Mouse (Mus musculus) retina, embryonic 14.5 days (tissue): ENCODE results near the gene Rem1.
A peak's percentile ranks its signal among the peaks of the same experiment; 100 is the strongest.

Experiments used
- DNase-seq: peaks from one replicate; pipeline ENCODE4 v3.0.0-alpha.2; 2015; ENCODE audit warnings: low spot score

The Rem1 gene

GRCm38 (mm10) chr2:152626774-152627591 lies at the start of gene Rem1:
TSS of gene Rem1 (plus strand) at chr2:152626951.
- peak; percentile 66 for DNase-seq

GRCm38 (mm10) chr2:152580107-152580506 lies 46.6 kb upstream of the Rem1 start, which contains the start of gene Defb19:
TSS of gene Defb19 (minus strand) at chr2:152580312.
- DNase-seq: no peak

GRCm38 (mm10) chr2:152580612-152581011 lies 46.1 kb upstream of the Rem1 start:
- DNase-seq: no peak

- peak; percentile 52 for DNase-seq
Observed at GRCm38 (mm10) chr2:152586926-152587560, 39.7 kb upstream of the Rem1 start.

GRCm38 (mm10) chr2:152588450-152588849 lies 38.3 kb upstream of the Rem1 start:
- no peak for DNase-seq

- DNase-seq: no peak
Observed at GRCm38 (mm10) chr2:152589021-152589420, 37.7 kb upstream of the Rem1 start.

GRCm38 (mm10) chr2:152599299-152599698 lies 27.5 kb upstream of the Rem1 start, which contains the start of gene Defb45:
TSS of gene Defb45 (minus strand) at chr2:152599399.
- no peak for DNase-seq

GRCm38 (mm10) chr2:152600076-152600475 lies 26.7 kb upstream of the Rem1 start:
- no peak for DNase-seq

- DNase-seq: no peak
Observed at GRCm38 (mm10) chr2:152601275-152601960, 25.3 kb upstream of the Rem1 start.

GRCm38 (mm10) chr2:152604057-152604456 lies 22.7 kb upstream of the Rem1 start, which contains the start of gene Defb36:
TSS of gene Defb36 (plus strand) at chr2:152604327.
- DNase-seq: peak; percentile 67

GRCm38 (mm10) chr2:152607746-152608145 lies 19.0 kb upstream of the Rem1 start:
- DNase-seq: no peak

- no peak for DNase-seq
Observed at GRCm38 (mm10) chr2:152608719-152609118, 18.0 kb upstream of the Rem1 start.

- DNase-seq: no peak
Observed at GRCm38 (mm10) chr2:152612193-152612592, 14.6 kb upstream of the Rem1 start.

GRCm38 (mm10) chr2:152615563-152615962 lies 11.2 kb upstream of the Rem1 start:
- peak; percentile 95 for DNase-seq

- no peak for DNase-seq
Observed at GRCm38 (mm10) chr2:152616470-152616869, 10.3 kb upstream of the Rem1 start.

GRCm38 (mm10) chr2:152617374-152617773 lies 9.4 kb upstream of the Rem1 start:
- DNase-seq: no peak

GRCm38 (mm10) chr2:152620367-152621134 lies 6.2 kb upstream of the Rem1 start:
- no peak for DNase-seq

- DNase-seq: no peak
Observed at GRCm38 (mm10) chr2:152622151-152622550, 4.6 kb upstream of the Rem1 start.

GRCm38 (mm10) chr2:152622953-152623352 lies 3.8 kb upstream of the Rem1 start, which contains the start of gene Defb25:
TSS of gene Defb25 (minus strand) at chr2:152623053.
- DNase-seq: no peak

GRCm38 (mm10) chr2:152624566-152624965 lies 2.2 kb upstream of the Rem1 start:
- DNase-seq: no peak

GRCm38 (mm10) chr2:152625256-152625655 lies 1.5 kb upstream of the Rem1 start:
- DNase-seq: no peak

- DNase-seq: no peak
Observed at GRCm38 (mm10) chr2:152628066-152628465, 1.3 kb downstream of the Rem1 start.
